Comparison of ENCODE assay signal across 8 mouse cellular contexts in genomic region chr8:70544200-70544687, GRCm38 (mm10). TPM values are rescaled to one million over a fixed set of nuclear protein-coding genes. Genes with fewer than 3 reads are reported as not detected.
DNase-seq lines count a peak whose midpoint lies in the region; ATAC-seq and TF ChIP-seq lines count a peak whose summit lies in the region.

No protein-coding gene starts in this region.

- no peaks in the 10 kb centered on the region for H3K36me3 ChIP-seq in neural tube, embryonic 13.5 days
- H3K36me3 ChIP-seq in neural tube, embryonic 15.5 days, result no peaks in the 10 kb centered on the region; the same call in 1 of the 2 replicates
- no peaks in the 10 kb centered on the region for H3K36me3 ChIP-seq in lung, postnatal 0 days (ENCODE audit: insufficient read depth, low read length)
- H3K36me3 ChIP-seq in forebrain, embryonic 12.5 days (replicated peaks), result no peaks in the 10 kb centered on the region

- DNase-seq in adrenal gland, adult 18-20 months (ENCODE audit: low spot score in 2 of 2), result peak; percentile 54 to 64
- peak; percentile 45 for DNase-seq in heart, postnatal 25 days (ENCODE audit: low spot score)
- DNase-seq in lung, postnatal 0 days (ENCODE audit: low spot score), result peak; percentile 94
- DNase-seq in embryo, embryonic 9.5 days (ENCODE audit: extremely low spot score), result no peak

- H3K4me1 ChIP-seq in neural tube, embryonic 13.5 days (replicated peaks), result peaks cover 43% of the 10 kb centered on the region
- peaks cover 44% of the 10 kb centered on the region for H3K4me1 ChIP-seq in neural tube, embryonic 15.5 days
- peaks cover 22% of the 10 kb centered on the region for H3K4me1 ChIP-seq in lung, postnatal 0 days (ENCODE audit: insufficient read depth, low read depth, low read length)
- peaks cover 33% of the 10 kb centered on the region for H3K4me1 ChIP-seq in forebrain, embryonic 12.5 days

- no peak overlapping the region for H3K4me3 ChIP-seq in neural tube, embryonic 13.5 days
- no peak overlapping the region for H3K4me3 ChIP-seq in neural tube, embryonic 15.5 days (replicated peaks)
- H3K4me3 ChIP-seq in lung, postnatal 0 days (ENCODE audit: low read depth, low read length), result no peak overlapping the region
- H3K4me3 ChIP-seq in forebrain, embryonic 12.5 days (replicated peaks), result no peak overlapping the region

- H3K27ac ChIP-seq in neural tube, embryonic 13.5 days (replicated peaks), result no peak overlapping the region
- no peak overlapping the region for H3K27ac ChIP-seq in neural tube, embryonic 15.5 days (replicated peaks)
- H3K27ac ChIP-seq in lung, postnatal 0 days (ENCODE audit: low read length), result peak overlapping the region; percentile 85
- H3K27ac ChIP-seq in forebrain, embryonic 12.5 days, result no peak overlapping the region

- WGBS in neural tube, embryonic 13.5 days, result 73% methylated on average over 6 of the region's 6 CpGs
- 74% methylated on average over 6 of the region's 6 CpGs for WGBS in neural tube, embryonic 15.5 days
- 10% methylated on average over 6 of the region's 6 CpGs for WGBS in lung, postnatal 0 days
- 81% methylated on average over 6 of the region's 6 CpGs for WGBS in forebrain, embryonic 12.5 days

- ATAC-seq in neural tube, embryonic 13.5 days (ENCODE audit: low read depth), result no peak
- no peak for ATAC-seq in neural tube, embryonic 15.5 days (ENCODE audit: low FRiP score)
- peak; percentile 30 for ATAC-seq in lung, postnatal 0 days
- ATAC-seq in erythroblast, adult 5-6 weeks (replicated peaks; ENCODE audit: low FRiP score, poor library complexity, severe bottlenecking), result no peak
- no peak for ATAC-seq in forebrain, embryonic 12.5 days (ENCODE audit: low FRiP score)

- intact Hi-C loops in heart, postnatal 25 days (cut with DNase I), result loop anchor here (10.0 kb wide), 1 partner anchor 51 kb away; the partner anchor contains the start of gene Isyna1

- no peaks in the 10 kb centered on the region for H3K9me3 ChIP-seq in neural tube, embryonic 13.5 days
- H3K9me3 ChIP-seq in neural tube, embryonic 15.5 days (replicated peaks), result no peaks in the 10 kb centered on the region
- no peaks in the 10 kb centered on the region for H3K9me3 ChIP-seq in lung, postnatal 0 days (ENCODE audit: low read length)
- no peaks in the 10 kb centered on the region for H3K9me3 ChIP-seq in forebrain, embryonic 12.5 days

- peak; percentile 67 for TF ChIP-seq CTCF in lung, postnatal 0 days (IDR thresholded peaks at IDR 0.05)

- H3K4me2 ChIP-seq in neural tube, embryonic 13.5 days, result no peak overlapping the region
- H3K4me2 ChIP-seq in neural tube, embryonic 15.5 days, result no peak overlapping the region
- H3K4me2 ChIP-seq in lung, postnatal 0 days (replicated peaks; ENCODE audit: low read depth, low read length), result no peak overlapping the region
- no peak overlapping the region for H3K4me2 ChIP-seq in forebrain, embryonic 12.5 days

- TF ChIP-seq EP300 in lung, postnatal 0 days (IDR thresholded peaks at IDR 0.05), result peak; percentile 81

- no peaks in the 10 kb centered on the region for H3K27me3 ChIP-seq in neural tube, embryonic 13.5 days
- H3K27me3 ChIP-seq in neural tube, embryonic 15.5 days (replicated peaks), result no peaks in the 10 kb centered on the region
- no peaks in the 10 kb centered on the region for H3K27me3 ChIP-seq in lung, postnatal 0 days (replicated peaks; ENCODE audit: insufficient read depth, low read length)
- no peaks in the 10 kb centered on the region for H3K27me3 ChIP-seq in forebrain, embryonic 12.5 days

- H3K9ac ChIP-seq in neural tube, embryonic 13.5 days, result 0 out of 2 replicates have a peak overlapping the region, but pooled peaks have one; percentile 22
- H3K9ac ChIP-seq in neural tube, embryonic 15.5 days (replicated peaks), result no peak overlapping the region
- no peak overlapping the region for H3K9ac ChIP-seq in lung, postnatal 0 days (replicated peaks; ENCODE audit: low read depth)
- H3K9ac ChIP-seq in forebrain, embryonic 12.5 days, result no peak overlapping the region

RNA-seq across cellular contexts. Expression of gene Ell, which starts 5.0 kb away (rescaled TPM):
- 15.6 and 16.5 TPM in 2 replicates for polyA plus RNA-seq in neural tube, embryonic 13.5 days (2015; fragmentation: Nextera tagmentation; extraction: Ambion mirVana)
- 14.7 and 19.2 TPM in 2 replicates for polyA plus RNA-seq in neural tube, embryonic 15.5 days (2015; fragmentation: Nextera tagmentation; extraction: Ambion mirVana)
- 10 to 100 TPM; 23.1 to 26.6 TPM for total RNA-seq in adrenal gland, adult 18-20 months (2021)
- 10 to 100 TPM; 11.7 to 13.3 TPM for total RNA-seq in heart, postnatal 25 days (2021)
- polyA plus RNA-seq in lung, postnatal 0 days (2015; fragmentation: Nextera tagmentation; extraction: Ambion mirVana), result 11.8 and 13.0 TPM in 2 replicates
- 2.5 and 5.2 TPM in 2 replicates for total RNA-seq in erythroblast, adult 5-6 weeks (2015; ENCODE audit: low replicate concordance)
- 4.0 and 4.7 TPM in 2 replicates for total RNA-seq in erythroblast, adult 5-6 weeks (2017; ENCODE audit: low replicate concordance)
- 18.8 and 19.9 TPM in 2 replicates for polyA plus RNA-seq in forebrain, embryonic 12.5 days (2016; fragmentation: Nextera tagmentation; extraction: Ambion mirVana)

RNA-seq across cellular contexts. Expression of gene Kxd1, which starts 16.5 kb away (rescaled TPM):
- 46.7 and 46.9 TPM in 2 replicates for polyA plus RNA-seq in neural tube, embryonic 13.5 days (2015; fragmentation: Nextera tagmentation; extraction: Ambion mirVana)
- polyA plus RNA-seq in neural tube, embryonic 15.5 days (2015; fragmentation: Nextera tagmentation; extraction: Ambion mirVana), result 44.4 and 51.1 TPM in 2 replicates
- 10 to 100 TPM; 68.1 to 76.3 TPM for total RNA-seq in adrenal gland, adult 18-20 months (2021)
- total RNA-seq in heart, postnatal 25 days (2021), result 10 to 100 TPM; 73.6 to 76.6 TPM
- 56.1 and 62.4 TPM in 2 replicates for polyA plus RNA-seq in lung, postnatal 0 days (2015; fragmentation: Nextera tagmentation; extraction: Ambion mirVana)
- total RNA-seq in erythroblast, adult 5-6 weeks (2015; ENCODE audit: low replicate concordance), result 21.7 and 45.3 TPM in 2 replicates
- 10.9 and 18.1 TPM in 2 replicates for total RNA-seq in erythroblast, adult 5-6 weeks (2017; ENCODE audit: low replicate concordance)
- polyA plus RNA-seq in forebrain, embryonic 12.5 days (2016; fragmentation: Nextera tagmentation; extraction: Ambion mirVana), result 45.6 and 50.8 TPM in 2 replicates

RNA-seq across cellular contexts. Expression of gene Fkbp8, which starts 16.7 kb away (rescaled TPM):
- polyA plus RNA-seq in neural tube, embryonic 13.5 days (2015; fragmentation: Nextera tagmentation; extraction: Ambion mirVana), result 347 and 358 TPM in 2 replicates
- polyA plus RNA-seq in neural tube, embryonic 15.5 days (2015; fragmentation: Nextera tagmentation; extraction: Ambion mirVana), result 381 and 389 TPM in 2 replicates
- 100 to 1,000 TPM; 257 to 332 TPM for total RNA-seq in adrenal gland, adult 18-20 months (2021)
- total RNA-seq in heart, postnatal 25 days (2021), result 100 to 1,000 TPM; 130 to 135 TPM
- polyA plus RNA-seq in lung, postnatal 0 days (2015; fragmentation: Nextera tagmentation; extraction: Ambion mirVana), result 222 and 228 TPM in 2 replicates
- 27.1 and 47.4 TPM in 2 replicates for total RNA-seq in erythroblast, adult 5-6 weeks (2015; ENCODE audit: low replicate concordance)
- total RNA-seq in erythroblast, adult 5-6 weeks (2017; ENCODE audit: low replicate concordance), result 53.5 and 56.9 TPM in 2 replicates
- 309 and 314 TPM in 2 replicates for polyA plus RNA-seq in forebrain, embryonic 12.5 days (2016; fragmentation: Nextera tagmentation; extraction: Ambion mirVana)

RNA-seq across cellular contexts. Expression of gene Uba52, which starts 33.6 kb away (rescaled TPM):
- 787 and 800 TPM in 2 replicates for polyA plus RNA-seq in neural tube, embryonic 13.5 days (2015; fragmentation: Nextera tagmentation; extraction: Ambion mirVana)
- polyA plus RNA-seq in neural tube, embryonic 15.5 days (2015; fragmentation: Nextera tagmentation; extraction: Ambion mirVana), result 653 and 714 TPM in 2 replicates
- total RNA-seq in adrenal gland, adult 18-20 months (2021), result 1,000 to 10,000 TPM; 1,449 to 1,570 TPM
- total RNA-seq in heart, postnatal 25 days (2021), result 1,000 to 10,000 TPM; 1,533 to 1,573 TPM
- 723 and 836 TPM in 2 replicates for polyA plus RNA-seq in lung, postnatal 0 days (2015; fragmentation: Nextera tagmentation; extraction: Ambion mirVana)
- total RNA-seq in erythroblast, adult 5-6 weeks (2015; ENCODE audit: low replicate concordance), result 653 and 914 TPM in 2 replicates
- total RNA-seq in erythroblast, adult 5-6 weeks (2017; ENCODE audit: low replicate concordance), result 249 and 1,009 TPM in 2 replicates
- polyA plus RNA-seq in forebrain, embryonic 12.5 days (2016; fragmentation: Nextera tagmentation; extraction: Ambion mirVana), result 692 and 734 TPM in 2 replicates

RNA-seq across cellular contexts. Expression of gene Rex1bd, which starts 37.7 kb away (rescaled TPM):
- polyA plus RNA-seq in neural tube, embryonic 13.5 days (2015; fragmentation: Nextera tagmentation; extraction: Ambion mirVana), result 143 and 153 TPM in 2 replicates
- 165 and 181 TPM in 2 replicates for polyA plus RNA-seq in neural tube, embryonic 15.5 days (2015; fragmentation: Nextera tagmentation; extraction: Ambion mirVana)
- total RNA-seq in adrenal gland, adult 18-20 months (2021), result 100 to 1,000 TPM; 155 to 174 TPM
- total RNA-seq in heart, postnatal 25 days (2021), result 100 to 1,000 TPM; 102 TPM
- polyA plus RNA-seq in lung, postnatal 0 days (2015; fragmentation: Nextera tagmentation; extraction: Ambion mirVana), result 103 and 117 TPM in 2 replicates
- total RNA-seq in erythroblast, adult 5-6 weeks (2015; ENCODE audit: low replicate concordance), result 2.9 and 14.0 TPM in 2 replicates
- total RNA-seq in erythroblast, adult 5-6 weeks (2017; ENCODE audit: low replicate concordance), result 5.2 and 9.5 TPM in 2 replicates
- 126 and 127 TPM in 2 replicates for polyA plus RNA-seq in forebrain, embryonic 12.5 days (2016; fragmentation: Nextera tagmentation; extraction: Ambion mirVana)
